Mouse (Mus musculus) gastrocnemius, postnatal 4 days (tissue): ENCODE results near the gene Dok7. TPM values are rescaled to one million over a fixed set of nuclear protein-coding genes. Genes with fewer than 3 reads are reported as not detected.

Experiments used
- DNase-seq, 2 experiments: peaks; one replicate each; pipeline ENCODE4 v3.0.0; 2021 to 2022; ENCODE audit warnings: low spot score in 2 of 2, mixed read lengths in 2 of 2
- total RNA-seq, 2 experiments: library from RNA; stranded (reverse); gene quantifications; 2 replicates each; pipeline ENCODE4 v1.2.3; 2021

Gene Dok7
- total RNA-seq, 2 experiments from 2014 or later, result 32.1 to 32.2 TPM

- no peak for DNase-seq
Observed at GRCm38 (mm10) chr5:35054628-35055027, 1.9 kb upstream of the Dok7 start.

- peak; percentile 49 to 71 for DNase-seq
Observed at GRCm38 (mm10) chr5:35055076-35055475, 1.5 kb upstream of the Dok7 start.

GRCm38 (mm10) chr5:35057582-35057981 is 1.0 kb downstream of the Dok7 start:
- DNase-seq, result no peak

GRCm38 (mm10) chr5:35058216-35058615 is 1.6 kb downstream of the Dok7 start:
- DNase-seq, result no peak

GRCm38 (mm10) chr5:35060098-35060497 is 3.5 kb downstream of the Dok7 start:
- no peak for DNase-seq

- DNase-seq, result no peak
Observed at GRCm38 (mm10) chr5:35069841-35070240, 13.3 kb downstream of the Dok7 start.

GRCm38 (mm10) chr5:35070314-35070713 is 13.7 kb downstream of the Dok7 start:
- DNase-seq, result no peak

- peak in 1 of 2 experiments; percentile 41 for DNase-seq
Observed at GRCm38 (mm10) chr5:35070953-35071352, 14.4 kb downstream of the Dok7 start.

- DNase-seq, result no peak
Observed at GRCm38 (mm10) chr5:35071855-35072254, 15.3 kb downstream of the Dok7 start.

GRCm38 (mm10) chr5:35073235-35073634 is 16.7 kb downstream of the Dok7 start:
- DNase-seq, result no peak

GRCm38 (mm10) chr5:35073992-35074391 is 17.4 kb downstream of the Dok7 start:
- peak in 1 of 2 experiments; percentile 46 for DNase-seq

GRCm38 (mm10) chr5:35076369-35076768 is 19.8 kb downstream of the Dok7 start:
- DNase-seq, result no peak

- DNase-seq, result no peak
Observed at GRCm38 (mm10) chr5:35079101-35079500, 22.5 kb downstream of the Dok7 start.

- DNase-seq, result no peak
Observed at GRCm38 (mm10) chr5:35084913-35085312, 28.3 kb downstream of the Dok7 start.

GRCm38 (mm10) chr5:35088785-35089613 is 32.4 kb downstream of the Dok7 start:
- DNase-seq, result peak in 1 of 2 experiments; percentile 68

- no peak for DNase-seq
Observed at GRCm38 (mm10) chr5:35089614-35089963, 33.0 kb downstream of the Dok7 start.

- DNase-seq, result no peak
Observed at GRCm38 (mm10) chr5:35091636-35092035, 35.1 kb downstream of the Dok7 start.

GRCm38 (mm10) chr5:35103086-35103485 is 46.5 kb downstream of the Dok7 start:
- DNase-seq, result no peak

GRCm38 (mm10) chr5:35103528-35103927 is 47.0 kb downstream of the Dok7 start:
- no peak for DNase-seq

GRCm38 (mm10) chr5:35104183-35104959 is 47.8 kb downstream of the Dok7 start:
- DNase-seq, result no peak

GRCm38 (mm10) chr5:35104960-35105921 is 48.7 kb downstream of the Dok7 start, which contains the start of gene Lrpap1:
Gene Lrpap1 (minus strand): TSS chr5:35105766.
- peak; percentile 72 to 88 for DNase-seq
